Mouse (Mus musculus): ENCODE data around the gene Ddx49.

DNA sequence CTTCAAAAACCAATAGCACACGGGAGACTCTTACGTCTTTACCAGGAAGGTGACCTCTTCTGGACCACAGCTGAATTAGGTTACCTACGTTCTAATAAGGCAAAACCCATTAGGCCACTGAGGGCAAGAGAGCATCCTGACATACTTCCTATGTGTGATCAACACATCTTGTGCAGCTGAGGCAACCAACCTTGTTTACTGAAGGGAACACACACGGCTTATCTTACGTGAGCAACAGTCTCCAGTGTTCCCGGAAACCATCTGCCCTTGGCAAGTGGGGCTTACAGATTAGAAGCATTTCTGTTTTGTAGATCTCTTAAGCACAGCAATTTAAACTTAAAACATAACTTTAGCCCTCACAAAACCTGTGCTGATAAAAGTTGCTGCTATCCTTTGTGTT is 25.2 kb upstream of the Ddx49 start:
- TF ChIP-seq CTCF (IDR thresholded peaks at IDR 0.05; ENCODE audit: borderline replicate concordance, insufficient read depth, low read length) (no peak), POLR2A (IDR thresholded peaks at IDR 0.05; ENCODE audit: low read depth, low read length) (no peak)

Data from embryonic fibroblast, embryonic 13.5 days (primary cell).